Mouse (Mus musculus): Measurements from ENCODE around the gene Litaf. TPM values are rescaled to one million over a fixed set of nuclear protein-coding genes. Genes with fewer than 3 reads are reported as not detected.

The Litaf gene
- polyA plus RNA-seq, 1 experiment from 2014 or later = 44.5 TPM

- no peak overlapping the region for H3K9ac ChIP-seq (ENCODE audit: low read length)
- DNase-seq (ENCODE audit: low spot score) (no peak), ATAC-seq (no peak)
- no peaks in the 10 kb centered on the region for H3K27me3 ChIP-seq (replicated peaks; ENCODE audit: control insufficient read depth, insufficient read depth, low read length)
- 91% methylated on average over 4 of the region's 4 CpGs for WGBS
- H3K4me1 ChIP-seq (ENCODE audit: control insufficient read depth, insufficient read depth, low read length) = peaks cover 16% of the 10 kb centered on the region
- H3K4me2 ChIP-seq (ENCODE audit: low read length) = no peak overlapping the region
- no peaks in the 10 kb centered on the region for H3K36me3 ChIP-seq (ENCODE audit: control insufficient read depth, insufficient read depth, low read length)
- H3K9me3 ChIP-seq (replicated peaks; ENCODE audit: control insufficient read depth, low read length) = no peaks in the 10 kb centered on the region
- H3K4me3 ChIP-seq (ENCODE audit: low read depth, low read length) = no peak overlapping the region
- H3K27ac ChIP-seq (ENCODE audit: low read depth, low read length) = no peak overlapping the region
Measured at GRCm38 (mm10) chr16:11011939-11012338, 54.0 kb downstream of the Litaf start.

- H3K36me3 ChIP-seq (ENCODE audit: control insufficient read depth, insufficient read depth, low read length) = no peaks in the 10 kb centered on the region
- H3K4me3 ChIP-seq (ENCODE audit: low read depth, low read length) = no peak overlapping the region
- H3K9me3 ChIP-seq (replicated peaks; ENCODE audit: control insufficient read depth, low read length) = no peaks in the 10 kb centered on the region
- no peak for DNase-seq (ENCODE audit: low spot score)
- no peaks in the 10 kb centered on the region for H3K27me3 ChIP-seq (replicated peaks; ENCODE audit: control insufficient read depth, insufficient read depth, low read length)
- no peak for ATAC-seq
- peaks cover 16% of the 10 kb centered on the region for H3K4me1 ChIP-seq (ENCODE audit: control insufficient read depth, insufficient read depth, low read length)
- H3K9ac ChIP-seq (ENCODE audit: low read length) = no peak overlapping the region
- 89% methylated on average over 2 of the region's 2 CpGs for WGBS
- H3K27ac ChIP-seq (ENCODE audit: low read depth, low read length) = no peak overlapping the region
- no peak overlapping the region for H3K4me2 ChIP-seq (ENCODE audit: low read length)
Measured at GRCm38 (mm10) chr16:11011206-11011605, 54.8 kb downstream of the Litaf start.

- Histone ChIP-seq H3K4me3 (ENCODE audit: low read depth, low read length) (no peak overlapping the region), H3K9ac (ENCODE audit: low read length) (no peak overlapping the region), H3K27ac (ENCODE audit: low read depth, low read length) (no peak overlapping the region), H3K9me3 (replicated peaks; ENCODE audit: control insufficient read depth, low read length) (no peaks in the 10 kb centered on the region), H3K27me3 (replicated peaks; ENCODE audit: control insufficient read depth, insufficient read depth, low read length) (no peaks in the 10 kb centered on the region), H3K36me3 (ENCODE audit: control insufficient read depth, insufficient read depth, low read length) (no peaks in the 10 kb centered on the region), H3K4me2 (ENCODE audit: low read length) (no peak overlapping the region), H3K4me1 (ENCODE audit: control insufficient read depth, insufficient read depth, low read length) (peaks cover 16% of the 10 kb centered on the region)
- 89% methylated on average over 4 of the region's 4 CpGs for WGBS
- ATAC-seq (no peak), DNase-seq (ENCODE audit: low spot score) (no peak)
Measured at GRCm38 (mm10) chr16:11010270-11010669, 55.7 kb downstream of the Litaf start.

- 0 out of 2 replicates have a peak overlapping the region, but pooled peaks have one; percentile 25 for H3K9ac ChIP-seq (ENCODE audit: low read length)
- no peaks in the 10 kb centered on the region for H3K36me3 ChIP-seq (ENCODE audit: control insufficient read depth, insufficient read depth, low read length)
- 45% methylated on average over 15 of the region's 15 CpGs for WGBS
- peak; percentile 84 for DNase-seq (ENCODE audit: low spot score)
- H3K27ac ChIP-seq (ENCODE audit: low read depth, low read length) = peak overlapping the region; percentile 67; the same call in 1 of the 2 replicates
- peaks cover 16% of the 10 kb centered on the region for H3K4me1 ChIP-seq (ENCODE audit: control insufficient read depth, insufficient read depth, low read length)
- H3K27me3 ChIP-seq (replicated peaks; ENCODE audit: control insufficient read depth, insufficient read depth, low read length) = no peaks in the 10 kb centered on the region
- ATAC-seq = peak; percentile 86
- H3K4me3 ChIP-seq (ENCODE audit: low read depth, low read length) = no peak overlapping the region
- H3K4me2 ChIP-seq (ENCODE audit: low read length) = no peak overlapping the region
- H3K9me3 ChIP-seq (replicated peaks; ENCODE audit: control insufficient read depth, low read length) = no peaks in the 10 kb centered on the region
Measured at GRCm38 (mm10) chr16:11008162-11008991, 57.6 kb downstream of the Litaf start.

GRCm38 (mm10) chr16:11006100-11006499, 59.9 kb downstream of the Litaf start:
- no peak overlapping the region for H3K27ac ChIP-seq (ENCODE audit: low read depth, low read length)
- H3K9ac ChIP-seq (ENCODE audit: low read length) = no peak overlapping the region
- H3K36me3 ChIP-seq (ENCODE audit: control insufficient read depth, insufficient read depth, low read length) = no peaks in the 10 kb centered on the region
- peaks cover 7% of the 10 kb centered on the region for H3K4me1 ChIP-seq (ENCODE audit: control insufficient read depth, insufficient read depth, low read length)
- H3K4me3 ChIP-seq (ENCODE audit: low read depth, low read length) = no peak overlapping the region
- 81% methylated on average over 6 of the region's 6 CpGs for WGBS
- ATAC-seq = no peak
- no peak overlapping the region for H3K4me2 ChIP-seq (ENCODE audit: low read length)
- DNase-seq (ENCODE audit: low spot score) = no peak
- no peaks in the 10 kb centered on the region for H3K27me3 ChIP-seq (replicated peaks; ENCODE audit: control insufficient read depth, insufficient read depth, low read length)
- no peaks in the 10 kb centered on the region for H3K9me3 ChIP-seq (replicated peaks; ENCODE audit: control insufficient read depth, low read length)

- WGBS = 95% methylated on average over 7 of the region's 7 CpGs
- H3K9me3 ChIP-seq (replicated peaks; ENCODE audit: control insufficient read depth, low read length) = 0 out of 2 replicates have a peak, but pooled peaks cover 3% of the 10 kb centered on the region
- no peak for DNase-seq (ENCODE audit: low spot score)
- H3K4me1 ChIP-seq (ENCODE audit: control insufficient read depth, insufficient read depth, low read length) = no peaks in the 10 kb centered on the region
- no peak for ATAC-seq
- no peaks in the 10 kb centered on the region for H3K36me3 ChIP-seq (ENCODE audit: control insufficient read depth, insufficient read depth, low read length)
- H3K4me2 ChIP-seq (ENCODE audit: low read length) = no peak overlapping the region
- no peak overlapping the region for H3K9ac ChIP-seq (ENCODE audit: low read length)
- no peak overlapping the region for H3K27ac ChIP-seq (ENCODE audit: low read depth, low read length)
- H3K4me3 ChIP-seq (ENCODE audit: low read depth, low read length) = no peak overlapping the region
- H3K27me3 ChIP-seq (replicated peaks; ENCODE audit: control insufficient read depth, insufficient read depth, low read length) = no peaks in the 10 kb centered on the region
Measured at GRCm38 (mm10) chr16:11001703-11002659, 64.0 kb downstream of the Litaf start.

- Histone ChIP-seq H3K9me3 (replicated peaks; ENCODE audit: control insufficient read depth, low read length) (0 out of 2 replicates have a peak, but pooled peaks cover 3% of the 10 kb centered on the region), H3K27me3 (replicated peaks; ENCODE audit: control insufficient read depth, insufficient read depth, low read length) (no peaks in the 10 kb centered on the region), H3K9ac (ENCODE audit: low read length) (no peak overlapping the region), H3K4me2 (ENCODE audit: low read length) (no peak overlapping the region), H3K27ac (ENCODE audit: low read depth, low read length) (no peak overlapping the region), H3K36me3 (ENCODE audit: control insufficient read depth, insufficient read depth, low read length) (no peaks in the 10 kb centered on the region), H3K4me1 (ENCODE audit: control insufficient read depth, insufficient read depth, low read length) (no peaks in the 10 kb centered on the region), H3K4me3 (ENCODE audit: low read depth, low read length) (no peak overlapping the region)
- no peak for DNase-seq (ENCODE audit: low spot score)
- ATAC-seq = no peak
- 72% methylated on average over 3 of the region's 3 CpGs for WGBS
Measured at GRCm38 (mm10) chr16:10999809-11000208, 66.1 kb downstream of the Litaf start.

- DNase-seq (ENCODE audit: low spot score) (no peak), ATAC-seq (no peak)
- no peaks in the 10 kb centered on the region for H3K36me3 ChIP-seq (ENCODE audit: control insufficient read depth, insufficient read depth, low read length)
- 0 out of 2 replicates have a peak, but pooled peaks cover 3% of the 10 kb centered on the region for H3K9me3 ChIP-seq (replicated peaks; ENCODE audit: control insufficient read depth, low read length)
- no peak overlapping the region for H3K4me2 ChIP-seq (ENCODE audit: low read length)
- no peak overlapping the region for H3K27ac ChIP-seq (ENCODE audit: low read depth, low read length)
- H3K9ac ChIP-seq (ENCODE audit: low read length) = no peak overlapping the region
- H3K4me1 ChIP-seq (ENCODE audit: control insufficient read depth, insufficient read depth, low read length) = no peaks in the 10 kb centered on the region
- 79% methylated on average over 9 of the region's 9 CpGs for WGBS
- H3K4me3 ChIP-seq (ENCODE audit: low read depth, low read length) = no peak overlapping the region
- no peaks in the 10 kb centered on the region for H3K27me3 ChIP-seq (replicated peaks; ENCODE audit: control insufficient read depth, insufficient read depth, low read length)
Measured at GRCm38 (mm10) chr16:10998224-10998623, 67.7 kb downstream of the Litaf start.
